ENCODE assay signal across 31 mouse cellular contexts in genomic region chr5:87562966-87563365, GRCm38 (mm10). TPM values are rescaled to one million over a fixed set of nuclear protein-coding genes. Genes with fewer than 3 reads are reported as not detected.
A peak's percentile ranks its signal among the peaks of the same experiment; 100 is the strongest.
DNase-seq lines count a peak whose midpoint lies in the region; ATAC-seq and TF ChIP-seq lines count a peak whose summit lies in the region.
"Had no signal": no experiment of that assay in that cellular context is flagged by ENCODE, and none has a peak within 500 bp of the region (broad histone marks: within the 10 kb centered on the region; RNA-seq: fewer than 3 reads in every experiment).

No protein-coding gene starts in this region.

- H3K4me1 ChIP-seq in liver, postnatal 0 days (ENCODE audit: insufficient read depth): no peaks in the 10 kb centered on the region
- H3K4me1 ChIP-seq in intestine, embryonic 16.5 days (ENCODE audit: control insufficient read depth, insufficient read depth, low read length): no peaks in the 10 kb centered on the region
- H3K4me1 ChIP-seq in heart, embryonic 10.5 days: no peaks in the 10 kb centered on the region
- H3K4me1 ChIP-seq: embryonic facial prominence, embryonic 10.5 days; forebrain, embryonic 12.5 days; stomach, embryonic 15.5 days had no signal

- no peak overlapping the region for H3K4me3 ChIP-seq in liver, postnatal 0 days (ENCODE audit: low read depth, low read length)
- no peak overlapping the region for H3K4me3 ChIP-seq in intestine, embryonic 16.5 days (ENCODE audit: low read length)
- H3K4me3 ChIP-seq in heart, embryonic 10.5 days: no peak overlapping the region
- H3K4me3 ChIP-seq: embryonic facial prominence, embryonic 10.5 days; forebrain, embryonic 12.5 days; stomach, embryonic 15.5 days had no signal

- no peak overlapping the region for H3K4me2 ChIP-seq in liver, postnatal 0 days (ENCODE audit: low read depth, low read length)
- no peak overlapping the region for H3K4me2 ChIP-seq in intestine, embryonic 16.5 days (ENCODE audit: low read depth, low read length)
- H3K4me2 ChIP-seq: forebrain, embryonic 12.5 days; hindbrain, embryonic 14.5 days; stomach, embryonic 15.5 days had no signal

- TF ChIP-seq CTCF in liver, postnatal 0 days (IDR thresholded peaks at IDR 0.05; ENCODE audit: low read depth): no peak

- peak; percentile 69 for TF ChIP-seq EP300 in liver, postnatal 0 days (IDR thresholded peaks at IDR 0.05; ENCODE audit: low read depth)

- H3K27me3 ChIP-seq in liver, postnatal 0 days (ENCODE audit: insufficient read depth, low read length): no peaks in the 10 kb centered on the region
- no peaks in the 10 kb centered on the region for H3K27me3 ChIP-seq in intestine, embryonic 16.5 days (replicated peaks; ENCODE audit: control insufficient read depth, insufficient read depth, low read length)
- no peaks in the 10 kb centered on the region for H3K27me3 ChIP-seq in heart, embryonic 10.5 days (ENCODE audit: insufficient read depth, poor library complexity, severe bottlenecking)
- H3K27me3 ChIP-seq: forebrain, embryonic 12.5 days; stomach, embryonic 15.5 days had no signal

- H3K9ac ChIP-seq in liver, postnatal 0 days (replicated peaks): no peak overlapping the region
- no peak overlapping the region for H3K9ac ChIP-seq in intestine, embryonic 16.5 days (ENCODE audit: low read depth, low read length)
- H3K9ac ChIP-seq: forebrain, embryonic 12.5 days; hindbrain, embryonic 14.5 days; liver, embryonic 14.5 days; stomach, embryonic 15.5 days had no signal

- DNase-seq in gastrocnemius, adult 18-20 months (ENCODE audit: low spot score): peak; percentile 2
- DNase-seq in gastrocnemius, adult 8-10 months (ENCODE audit: low spot score in 2 of 2): no peak
- DNase-seq in liver, postnatal 0 days: no peak
- no peak for DNase-seq in liver
- DNase-seq in kidney, postnatal 36 days: peak; percentile 53 to 94
- no peak for DNase-seq in heart, embryonic 10.5 days (ENCODE audit: low spot score)
- no peak for DNase-seq in thymus, postnatal 25 days
- DNase-seq: adrenal gland, adult 8-10 months; cerebellum, adult 9-10 months; gastrocnemius, postnatal 25 days; heart, postnatal 10 days; layer of hippocampus, adult 9-11 months; lung, postnatal 4 days; right cerebral cortex, postnatal 14 days; thymus, postnatal 14 days had no signal

- no peak overlapping the region for H3K27ac ChIP-seq in liver, postnatal 0 days (ENCODE audit: low read depth)
- peak overlapping the region; percentile 60 for H3K27ac ChIP-seq in intestine, embryonic 16.5 days (ENCODE audit: low read length)
- H3K27ac ChIP-seq in heart, embryonic 10.5 days: no peak overlapping the region
- H3K27ac ChIP-seq: embryonic facial prominence, embryonic 10.5 days; forebrain, embryonic 12.5 days; hindbrain, embryonic 14.5 days; liver, embryonic 14.5 days; stomach, embryonic 15.5 days had no signal

- H3K9me3 ChIP-seq in liver, postnatal 0 days (ENCODE audit: low read length): no peaks in the 10 kb centered on the region
- H3K9me3 ChIP-seq in intestine, embryonic 16.5 days (ENCODE audit: control insufficient read depth, low read length): no peaks in the 10 kb centered on the region
- H3K9me3 ChIP-seq in heart, embryonic 10.5 days: no peaks in the 10 kb centered on the region
- H3K9me3 ChIP-seq: embryonic facial prominence, embryonic 10.5 days; forebrain, embryonic 12.5 days; stomach, embryonic 15.5 days had no signal

- ATAC-seq in liver, postnatal 0 days: peak; percentile 42; the same call in 1 of the 2 replicates
- peak; percentile 92 for ATAC-seq in intestine, embryonic 16.5 days
- ATAC-seq: Patski had no signal

- 0 out of 2 replicates have a peak, but pooled peaks cover 2% of the 10 kb centered on the region for H3K36me3 ChIP-seq in liver, postnatal 0 days (replicated peaks; ENCODE audit: insufficient read depth, low read length)
- no peaks in the 10 kb centered on the region for H3K36me3 ChIP-seq in intestine, embryonic 16.5 days (ENCODE audit: control insufficient read depth, insufficient read depth, low read length)
- H3K36me3 ChIP-seq in heart, embryonic 10.5 days: no peaks in the 10 kb centered on the region
- H3K36me3 ChIP-seq: embryonic facial prominence, embryonic 10.5 days; forebrain, embryonic 12.5 days; stomach, embryonic 15.5 days had no signal

RNA-seq across cellular contexts. Expression of gene Sult1d1, which starts 5.9 kb away (rescaled TPM):
- total RNA-seq in gastrocnemius, adult 18-20 months (2021): not detected
- total RNA-seq in gastrocnemius, adult 8-10 months (2022): not detected
- 57.9 and 68.7 TPM in 2 replicates for polyA plus RNA-seq in liver, postnatal 0 days (2015; fragmentation: Nextera tagmentation; extraction: Ambion mirVana)
- polyA plus RNA-seq in intestine, embryonic 16.5 days (2015; fragmentation: Nextera tagmentation; extraction: Ambion mirVana): 66.6 and 85.2 TPM in 2 replicates
- not detected in 2 replicates for polyA plus RNA-seq in heart, embryonic 10.5 days (2016; fragmentation: Nextera tagmentation; extraction: Ambion mirVana)
- total RNA-seq: common myeloid progenitor, adult 5-6 weeks; ES-E14; gastrocnemius, postnatal 25 days; heart, postnatal 10 days; left cerebral cortex, adult 8-10 months; midbrain, postnatal 0 days; neutrophil, adult 5-6 weeks had no signal
- polyA plus RNA-seq: embryonic facial prominence, embryonic 10.5 days; hindbrain, embryonic 14.5 days; limb, embryonic 11.5 days; Patski; spleen, adult 2 months had no signal

RNA-seq across cellular contexts. Expression of gene Sult1b1, which starts 25.0 kb away (rescaled TPM):
- not detected for total RNA-seq in gastrocnemius, adult 18-20 months (2021)
- not detected for total RNA-seq in gastrocnemius, adult 8-10 months (2022)
- polyA plus RNA-seq in liver, postnatal 0 days (2015; fragmentation: Nextera tagmentation; extraction: Ambion mirVana): 3.7 and 3.9 TPM in 2 replicates
- 98.8 and 129 TPM in 2 replicates for polyA plus RNA-seq in intestine, embryonic 16.5 days (2015; fragmentation: Nextera tagmentation; extraction: Ambion mirVana)
- polyA plus RNA-seq in heart, embryonic 10.5 days (2016; fragmentation: Nextera tagmentation; extraction: Ambion mirVana): 0.18 TPM in 1 of 2 replicates, not detected in the other
- total RNA-seq: adrenal gland, adult 8-10 months; common myeloid progenitor, adult 5-6 weeks; ES-E14; gastrocnemius, postnatal 25 days; heart, postnatal 10 days; left cerebral cortex, adult 8-10 months; midbrain, postnatal 0 days; neutrophil, adult 5-6 weeks had no signal
- polyA plus RNA-seq: forebrain, embryonic 12.5 days; frontal cortex, adult 2 months; hindbrain, embryonic 14.5 days; limb, embryonic 11.5 days; midbrain, postnatal 0 days; Patski; spleen, adult 2 months had no signal

RNA-seq across cellular contexts. Expression of gene Sult1e1, which starts 28.4 kb away (rescaled TPM):
- not detected for total RNA-seq in gastrocnemius, adult 18-20 months (2021)
- total RNA-seq in gastrocnemius, adult 8-10 months (2022): under 1 TPM in 2 of 4 experiments, not detected in 2; 0.58 to 0.70 TPM
- polyA plus RNA-seq in liver, postnatal 0 days (2015; fragmentation: Nextera tagmentation; extraction: Ambion mirVana): 0.08 and 0.14 TPM in 2 replicates
- polyA plus RNA-seq in intestine, embryonic 16.5 days (2015; fragmentation: Nextera tagmentation; extraction: Ambion mirVana): not detected in 2 replicates
- polyA plus RNA-seq in heart, embryonic 10.5 days (2016; fragmentation: Nextera tagmentation; extraction: Ambion mirVana): 0.15 TPM in 1 of 2 replicates, not detected in the other
- total RNA-seq: common myeloid progenitor, adult 5-6 weeks; gastrocnemius, postnatal 25 days; heart, postnatal 10 days; left cerebral cortex, adult 8-10 months; midbrain, postnatal 0 days; neutrophil, adult 5-6 weeks had no signal
- polyA plus RNA-seq: frontal cortex, adult 2 months; hindbrain, embryonic 14.5 days; intestine, embryonic 14.5 days; limb, embryonic 11.5 days; liver, embryonic 14.5 days; Patski; spleen, adult 2 months; stomach, embryonic 15.5 days had no signal

Comparison
In these comparisons a context has a peak if more than half of its experiments do, and no peak if none do; other contexts are left out.
1. DNase-seq: peak in gastrocnemius, adult 18-20 months (single experiment) and kidney, postnatal 36 days (2 of 2); none in gastrocnemius, adult 8-10 months (0 of 2), liver, postnatal 0 days (single experiment), liver (single experiment), heart, embryonic 10.5 days (single experiment) and thymus, postnatal 25 days (single experiment).
2. RNA of gene Sult1d1, which starts 5.9 kb away (polyA plus RNA-seq): 66.6 to 85.2 TPM in intestine, embryonic 16.5 days and 57.9 to 68.7 TPM in liver, postnatal 0 days; not detected in heart, embryonic 10.5 days; every median in the first group is over 10 times any median in the second.
3. RNA of gene Sult1b1, which starts 25.0 kb away (polyA plus RNA-seq): 98.8 to 129 TPM in intestine, embryonic 16.5 days; 3.7 to 3.9 TPM in liver, postnatal 0 days and 0.18 TPM in heart, embryonic 10.5 days; every median in the first group is over 10 times any median in the second.